Comparison of ENCODE assay signal across 18 mouse cellular contexts in the genomic region with DNA sequence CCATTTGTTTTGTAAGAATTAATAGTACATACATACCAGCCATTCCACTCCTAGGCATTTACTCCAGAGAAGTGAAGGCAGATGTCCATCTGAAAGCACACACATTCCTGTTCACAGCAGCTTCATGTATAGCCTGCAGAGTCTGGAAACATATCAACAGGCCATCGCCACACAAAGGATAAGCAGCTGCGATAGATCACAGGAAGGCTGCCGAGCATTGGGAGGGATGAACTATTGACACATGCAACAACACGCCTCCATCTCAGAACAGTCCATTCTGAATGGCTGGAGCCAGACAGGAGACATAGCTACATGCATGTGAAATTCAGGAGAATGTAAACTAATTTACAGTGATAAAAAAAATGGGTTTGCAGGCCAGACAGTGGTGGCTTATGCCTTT.
"Had no signal": no experiment of that assay in that cellular context is flagged by ENCODE, and none has a peak within 500 bp of the region (broad histone marks: within the 10 kb centered on the region; RNA-seq: fewer than 3 reads in every experiment).

No protein-coding gene starts in this region.

- H3K36me3 ChIP-seq: liver, embryonic 12.5 days; midbrain, embryonic 10.5 days; neural tube, embryonic 13.5 days; neural tube, embryonic 15.5 days had no signal

- H3K9ac ChIP-seq: liver, embryonic 12.5 days; liver, embryonic 14.5 days; neural tube, embryonic 13.5 days; neural tube, embryonic 15.5 days had no signal

- ATAC-seq: liver, embryonic 12.5 days; midbrain, embryonic 16.5 days had no signal

- H3K27ac ChIP-seq: liver, embryonic 12.5 days; liver, embryonic 14.5 days; midbrain, embryonic 10.5 days; neural tube, embryonic 13.5 days; neural tube, embryonic 15.5 days had no signal

- H3K4me2 ChIP-seq: liver, embryonic 12.5 days; neural tube, embryonic 13.5 days; neural tube, embryonic 15.5 days had no signal

- H3K4me1 ChIP-seq: liver, embryonic 12.5 days; midbrain, embryonic 10.5 days; neural tube, embryonic 13.5 days; neural tube, embryonic 15.5 days had no signal

- H3K9me3 ChIP-seq: liver, embryonic 12.5 days; midbrain, embryonic 10.5 days; neural tube, embryonic 15.5 days had no signal

- H3K27me3 ChIP-seq: liver, embryonic 12.5 days; neural tube, embryonic 13.5 days; neural tube, embryonic 15.5 days had no signal

- DNase-seq: lung, adult 18-20 months; lung, postnatal 36 days; midbrain, embryonic 14.5 days; retina, postnatal 1 day; right cerebral cortex, adult 18-20 months; right cerebral cortex, postnatal 25 days; right cerebral cortex, postnatal 4 days; spleen, adult 18-20 months; thymus, adult 18-20 months; thymus, postnatal 14 days; thymus, postnatal 36 days had no signal

- H3K4me3 ChIP-seq: liver, embryonic 12.5 days; midbrain, embryonic 10.5 days; myocyte; neural tube, embryonic 13.5 days; neural tube, embryonic 15.5 days had no signal
